Mouse (Mus musculus) lung, adult 2 months (tissue): ENCODE measurements around the gene Teddm2.

Source experiments
- CTCF ChIP-seq: fragments of 200-500 bp; IDR thresholded peaks from 2 replicates; pipeline ENCODE4 v1.5.1; 2011; ENCODE audit warnings: mild to moderate bottlenecking, low read length, control low read depth; ENCODE audit not compliant: insufficient read depth
- POLR2A ChIP-seq: fragments of 200-500 bp; IDR thresholded peaks from 2 replicates; pipeline ENCODE4 v1.6.1; 2011; ENCODE audit warnings: low read depth, mild to moderate bottlenecking, control low read depth, low read length, borderline replicate concordance; ENCODE audit errors: extremely low read depth

GRCm38 (mm10) chr1:153803530-153803929 lies 96.5 kb downstream of the Teddm2 start:
- no peak for TF ChIP-seq CTCF
- no peak for TF ChIP-seq POLR2A
